Mouse (Mus musculus) ES-E14 (cell line): ENCODE measurements around the gene Usp15. TPM values are rescaled to one million over a fixed set of nuclear protein-coding genes. Genes with fewer than 3 reads are reported as not detected.

Source experiments
- DNase-seq: peaks from one replicate; pipeline ENCODE4 v3.0.0-alpha.2; 2013; ENCODE audit warnings: low read depth, low spot score
- H3K27ac ChIP-seq: 2 replicates; pipeline ENCODE4 v1.5.1; 2012; ENCODE audit warnings: low read depth, mild to moderate bottlenecking, low read length, moderate library complexity, mixed read lengths; ENCODE audit not compliant: poor library complexity, insufficient read depth, severe bottlenecking
- H3K36me3 ChIP-seq: 2 replicates; pipeline ENCODE4 v1.6.1; 2012; ENCODE audit warnings: mild to moderate bottlenecking, low read length, moderate library complexity, mixed read lengths; ENCODE audit not compliant: control insufficient read depth, poor library complexity, insufficient read depth, severe bottlenecking
- H3K4me1 ChIP-seq, 2 experiments: fragments of 150-350 bp in 1 of 2; sonication (generic) in 1 of 2; 2 replicates each; pipeline ENCODE4 v1.6.1; 2012; ENCODE audit warnings: low read length in 2 of 2, mild to moderate bottlenecking in 1 of 2, mixed read lengths in 1 of 2; ENCODE audit not compliant: control insufficient read depth in 2 of 2, insufficient read depth in 2 of 2, poor library complexity in 1 of 2
- H3K4me3 ChIP-seq, 2 experiments: fragments of 150-350 bp in 1 of 2; sonication (generic) in 1 of 2; 2 replicates each; pipeline ENCODE4 v1.5.1; 2012; ENCODE audit warnings: low read length in 2 of 2, low read depth in 1 of 2, mild to moderate bottlenecking in 1 of 2, mixed read lengths in 1 of 2; ENCODE audit not compliant: insufficient read depth in 1 of 2, poor library complexity in 1 of 2, severe bottlenecking in 1 of 2
- H3K9ac ChIP-seq: 2 replicates; pipeline ENCODE4 v1.6.1; 2012; ENCODE audit warnings: low read depth, mild to moderate bottlenecking, low read length, mixed read lengths; ENCODE audit not compliant: poor library complexity, insufficient read depth, severe bottlenecking
- H3K9me3 ChIP-seq: fragments of 150-350 bp; sonication (generic); 2 replicates; pipeline ENCODE4 v1.6.1; 2012; ENCODE audit warnings: low read depth, mild to moderate bottlenecking, low read length; ENCODE audit not compliant: control insufficient read depth, insufficient read depth
- CHD2 ChIP-seq: IDR thresholded peaks from 2 replicates; pipeline ENCODE4 v1.6.1; 2014; ENCODE audit warnings: mild to moderate bottlenecking, low read depth, low read length, inconsistent platforms
- HCFC1 ChIP-seq: IDR thresholded peaks from 2 replicates; pipeline ENCODE4 v1.6.1; 2012; ENCODE audit warnings: low read length, inconsistent platforms, borderline replicate concordance; ENCODE audit not compliant: insufficient read depth
- MAFK ChIP-seq: IDR thresholded peaks from 2 replicates; pipeline ENCODE4 v1.6.1; 2014; ENCODE audit warnings: mild to moderate bottlenecking, low read depth, low read length, inconsistent platforms; ENCODE audit not compliant: insufficient read depth
- ZC3H11A ChIP-seq: IDR thresholded peaks from 2 replicates; pipeline ENCODE4 v1.6.1; 2012; ENCODE audit warnings: low read depth, mild to moderate bottlenecking, inconsistent platforms, low read length, borderline replicate concordance
- ZNF384 ChIP-seq: IDR thresholded peaks from 2 replicates; pipeline ENCODE4 v1.6.1; 2012; ENCODE audit warnings: low read depth, low read length, inconsistent platforms
- in situ Hi-C, 2 experiments: fragments of 600-800 bp; cut with MboI; formaldehyde crosslinking; loops; one replicate each; pipeline ENCODE4 v1.15.1; 2025; ENCODE audit warnings: low sequenced_read_pairs in 2 of 2, inconsistent platforms in 1 of 2; ENCODE audit not compliant: unreplicated experiment in 2 of 2
- total RNA-seq: library from RNA; depleted of rRNA; stranded (reverse); fragments of 300-350 nt; gene quantifications from 2 replicates; pipeline ENCODE4 v1.2.3, GENCODE M21; 2012

The Usp15 gene
- total RNA-seq, 1 experiment: 97.6 TPM

- no peak for DNase-seq
- in situ Hi-C loops: loop anchor here in 1 of 2 experiments (25.0 kb wide), 1 partner anchor 300 kb away; no protein-coding TSS in a partner anchor
- Histone ChIP-seq H3K4me3 (no peak overlapping the region), H3K4me1 (no peaks in the 10 kb centered on the region), H3K36me3 (peaks cover 26% of the 10 kb centered on the region), H3K9ac (no peak overlapping the region), H3K27ac (no peak overlapping the region), H3K9me3 (no peaks in the 10 kb centered on the region)
- TF ChIP-seq CHD2: no peak
- no peak for TF ChIP-seq ZC3H11A
- no peak for TF ChIP-seq ZNF384
- TF ChIP-seq HCFC1: no peak
- no peak for TF ChIP-seq MAFK
Measured at GRCm38 (mm10) chr10:123112056-123112786, 84.6 kb downstream of the Usp15 start.

- H3K9ac ChIP-seq: no peak overlapping the region
- H3K36me3 ChIP-seq: peaks cover 19% of the 10 kb centered on the region
- in situ Hi-C loops: loop anchor here in 1 of 2 experiments (25.0 kb wide), 1 partner anchor 298 kb away; no protein-coding TSS in a partner anchor
- no peak for TF ChIP-seq HCFC1
- no peak overlapping the region for H3K27ac ChIP-seq
- no peaks in the 10 kb centered on the region for H3K9me3 ChIP-seq
- no peak overlapping the region for H3K4me3 ChIP-seq
- H3K4me1 ChIP-seq: no peaks in the 10 kb centered on the region
- no peak for DNase-seq
Measured at GRCm38 (mm10) chr10:123110548-123110947, 86.2 kb downstream of the Usp15 start.

GRCm38 (mm10) chr10:123108527-123108926, 88.3 kb downstream of the Usp15 start:
- in situ Hi-C loops: loop anchor here in 1 of 2 experiments (25.0 kb wide), 1 partner anchor 296 kb away; no protein-coding TSS in a partner anchor
- DNase-seq: no peak
- no peak for TF ChIP-seq CHD2
- TF ChIP-seq ZNF384: no peak
- TF ChIP-seq MAFK: no peak
- TF ChIP-seq HCFC1: no peak
- no peak for TF ChIP-seq ZC3H11A
- no peak overlapping the region for H3K9ac ChIP-seq
- H3K4me3 ChIP-seq: no peak overlapping the region
- H3K36me3 ChIP-seq: peaks cover 12% of the 10 kb centered on the region
- no peaks in the 10 kb centered on the region for H3K4me1 ChIP-seq
- H3K27ac ChIP-seq: no peak overlapping the region
- H3K9me3 ChIP-seq: no peaks in the 10 kb centered on the region

- no peak for DNase-seq
- in situ Hi-C loops: loop anchor here in 1 of 2 experiments (25.0 kb wide), 1 partner anchor 296 kb away; no protein-coding TSS in a partner anchor
Measured at GRCm38 (mm10) chr10:123108121-123108520, 88.7 kb downstream of the Usp15 start.

More at GRCm38 (mm10) chr10:123108121-123108520, 88.7 kb downstream of the Usp15 start:
- TF ChIP-seq CHD2 (no peak), ZNF384 (no peak), HCFC1 (no peak), ZC3H11A (no peak), MAFK (no peak)
- peaks cover 10% of the 10 kb centered on the region for H3K36me3 ChIP-seq
- no peak overlapping the region for H3K9ac ChIP-seq
- H3K4me1 ChIP-seq: no peaks in the 10 kb centered on the region
- H3K4me3 ChIP-seq: no peak overlapping the region
- H3K9me3 ChIP-seq: no peaks in the 10 kb centered on the region
- H3K27ac ChIP-seq: no peak overlapping the region
